Mouse (Mus musculus) gastrocnemius, adult 18-20 months (tissue): ENCODE data around the gene Klrc3. TPM values are rescaled to one million over a fixed set of nuclear protein-coding genes. Genes with fewer than 3 reads are reported as not detected.
"Not testable (repeated sequence)": the region's sequence is repeated elsewhere in the genome, so short reads cannot be mapped to it uniquely, and the experiment has no call there.

Source experiments
- DNase-seq: peaks from one replicate; pipeline ENCODE4 v3.0.0; 2021; ENCODE audit warnings: low spot score
- long read RNA-seq, 2 experiments: library from polyadenylated mRNA; stranded (forward); transcript quantifications; one replicate each; pipeline ENCODE4 v2.0.0; 2021
- microRNA-seq: library from miRNA; unstranded; fragments of <30 nt; microRNA quantifications from one replicate; pipeline ENCODE4 v1.2.0, GENCODE M21; 2021
- total RNA-seq, 2 experiments: library from RNA; stranded (reverse); gene quantifications; 2 replicates each; pipeline ENCODE4 v1.2.3; 2021

The Klrc3 gene
- not detected for total RNA-seq
- long read RNA-seq, experiment 1 = 0 reads
- long read RNA-seq, experiment 2 = 0 reads

DNA sequence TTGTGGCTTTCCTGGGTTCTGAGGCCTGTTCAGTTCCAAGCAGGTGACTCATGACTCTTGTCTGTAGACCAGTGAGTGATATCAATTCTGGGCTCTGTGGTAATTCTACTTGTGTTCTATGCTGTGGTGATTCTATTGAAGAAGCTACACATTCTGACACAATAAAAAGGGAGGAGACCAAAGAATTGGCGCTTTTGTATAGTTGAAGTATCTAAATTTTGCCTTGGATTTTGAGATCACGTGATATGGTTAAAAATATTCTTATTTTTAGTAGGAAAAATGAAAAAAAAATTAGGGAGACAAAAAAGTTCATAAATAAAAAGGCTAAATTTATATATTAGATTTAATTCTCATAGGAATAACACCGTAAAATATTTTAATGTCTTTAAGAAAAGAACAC lies at the start of gene Klrc3:
Gene Klrc3, minus strand, starts transcription at position 101 of the 400 bp plus-strand sequence.
- DNase-seq = not testable (repeated sequence)

DNA sequence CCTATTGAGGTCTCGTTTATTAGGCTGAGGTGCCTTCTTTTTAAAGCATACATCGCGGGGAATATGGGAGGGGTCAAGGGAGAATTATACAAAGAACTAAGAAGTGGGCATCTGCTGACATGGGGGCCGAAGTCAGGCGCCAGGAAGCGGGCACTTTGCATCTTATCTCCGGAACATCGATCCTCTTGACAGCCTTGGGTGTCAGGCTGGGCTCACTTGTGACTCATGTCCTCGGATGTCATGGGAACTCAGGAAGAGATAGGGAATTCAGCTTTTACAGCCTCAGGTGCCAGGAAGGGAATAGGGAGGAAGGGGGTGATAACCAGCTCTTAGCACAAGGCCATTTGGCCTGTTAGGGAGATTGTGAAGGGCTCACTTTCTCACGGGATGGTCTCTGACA lies 48.3 kb upstream of the Klrc3 start:
- DNase-seq = not testable (repeated sequence)

DNA sequence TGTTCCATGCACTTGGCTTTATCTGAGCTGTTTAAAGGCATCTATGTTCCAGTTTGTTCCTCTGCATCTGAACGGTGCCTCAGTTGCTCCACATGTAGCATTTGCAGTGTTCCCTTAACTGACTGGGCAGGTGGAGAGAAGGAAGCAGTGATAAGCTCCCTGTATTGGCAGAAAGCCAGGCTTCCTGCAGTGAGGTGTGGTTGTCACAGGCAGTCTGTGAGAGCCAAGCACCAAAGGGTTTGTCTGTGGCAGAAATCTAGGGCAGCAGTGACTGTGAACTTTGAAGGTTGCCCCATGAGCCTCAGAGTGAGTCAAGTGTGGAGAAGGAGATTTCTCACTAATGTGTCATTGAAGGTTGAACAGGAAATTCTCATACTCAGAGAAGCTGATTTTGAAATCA lies 37.2 kb upstream of the Klrc3 start:
- DNase-seq = no peak

DNA sequence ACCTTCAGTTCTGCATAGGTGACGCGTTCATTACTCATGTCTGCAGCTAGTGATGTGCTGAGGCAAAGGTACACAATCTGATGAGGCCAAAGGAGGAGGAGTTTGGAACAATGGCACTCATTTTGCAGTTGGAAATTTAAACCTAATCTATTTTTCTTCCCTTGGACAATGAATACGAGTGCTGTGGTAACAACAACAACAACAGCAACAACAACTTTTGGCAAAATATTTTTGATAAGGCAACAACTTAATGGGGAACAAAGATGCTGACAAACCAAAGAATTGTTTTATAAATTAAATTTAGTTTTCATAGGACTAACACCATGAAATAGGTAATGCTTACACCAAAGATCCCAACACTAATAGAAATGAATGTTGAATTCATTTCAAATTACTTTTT lies 35.7 kb upstream of the Klrc3 start, which contains the start of gene Klrc1:
Gene Klrc1, minus strand, starts transcription at position 101 of the 400 bp plus-strand sequence.
- no peak for DNase-seq

DNA sequence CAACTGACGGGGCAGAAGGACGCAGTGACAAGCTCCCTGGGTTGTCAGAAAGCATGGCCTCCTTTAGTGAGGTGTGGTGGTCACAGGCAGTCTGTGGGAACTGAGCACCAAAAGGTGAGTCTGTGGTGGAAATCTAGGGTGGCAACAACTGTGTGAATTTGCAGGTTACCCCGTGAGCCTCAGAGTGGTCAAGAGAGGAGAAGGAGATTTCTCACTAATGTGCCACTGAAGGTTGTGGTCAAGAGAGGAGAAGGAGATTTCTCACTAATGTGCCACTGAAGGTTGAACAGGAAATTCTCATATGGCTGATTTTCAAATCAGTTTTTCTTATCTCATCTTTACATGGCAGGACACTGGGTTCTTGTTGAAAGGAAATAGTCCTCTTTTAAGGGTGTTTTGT lies 18.2 kb upstream of the Klrc3 start:
- not testable (repeated sequence) for DNase-seq

DNA sequence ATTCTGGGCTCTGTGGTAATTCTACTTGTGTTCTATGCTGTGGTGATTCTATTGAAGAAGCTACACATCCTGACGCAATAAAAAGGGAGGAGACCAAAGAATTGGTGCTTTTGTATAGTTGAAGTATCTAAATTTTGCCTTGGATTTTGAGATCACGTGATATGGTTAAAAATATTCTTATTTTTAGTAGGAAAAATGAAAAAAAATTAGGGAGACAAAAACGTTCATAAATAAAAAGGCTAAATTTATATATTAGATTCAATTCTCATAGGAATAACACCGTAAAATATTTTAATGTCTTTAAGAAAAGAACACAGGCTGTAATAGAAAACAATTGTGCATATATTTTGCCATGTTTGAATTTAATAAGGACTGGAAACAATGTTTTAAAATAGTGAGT lies 17.5 kb upstream of the Klrc3 start, which contains the start of gene Klrc2:
Gene Klrc2, minus strand, starts transcription at position 101 of the 400 bp plus-strand sequence.
- DNase-seq = not testable (repeated sequence)

DNA sequence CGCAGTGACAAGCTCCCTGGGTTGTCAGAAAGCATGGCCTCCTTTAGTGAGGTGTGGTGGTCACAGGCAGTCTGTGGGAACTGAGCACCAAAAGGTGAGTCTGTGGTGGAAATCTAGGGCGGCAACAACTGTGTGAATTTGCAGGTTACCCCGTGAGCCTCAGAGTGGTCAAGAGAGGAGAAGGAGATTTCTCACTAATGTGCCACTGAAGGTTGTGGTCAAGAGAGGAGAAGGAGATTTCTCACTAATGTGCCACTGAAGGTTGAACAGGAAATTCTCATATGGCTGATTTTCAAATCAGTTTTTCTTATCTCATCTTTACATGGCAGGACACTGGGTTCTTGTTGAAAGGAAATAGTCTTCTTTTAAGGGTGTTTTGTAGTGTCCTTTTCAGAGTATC lies 917 bp upstream of the Klrc3 start:
- not testable (repeated sequence) for DNase-seq

DNA sequence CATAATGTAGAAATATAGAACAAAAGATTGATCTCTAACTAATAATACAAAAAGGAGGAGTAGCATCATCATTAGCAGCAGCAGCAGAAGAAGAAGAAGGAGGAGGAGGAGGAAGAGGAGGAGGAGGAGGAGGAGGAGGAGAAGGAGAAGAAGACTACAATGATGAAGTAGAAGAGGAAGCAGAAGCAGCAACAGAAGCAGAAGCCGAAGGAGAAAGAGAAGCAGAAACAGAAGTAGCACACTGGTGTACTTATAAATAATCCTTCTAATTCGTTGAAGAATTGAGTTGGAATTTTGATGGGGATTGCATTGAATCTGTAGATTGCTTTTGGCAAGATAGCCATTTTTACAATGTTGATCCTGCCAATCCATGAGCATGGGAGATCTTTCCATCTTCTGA lies 12.1 kb downstream of the Klrc3 start:
- DNase-seq = not testable (repeated sequence)

DNA sequence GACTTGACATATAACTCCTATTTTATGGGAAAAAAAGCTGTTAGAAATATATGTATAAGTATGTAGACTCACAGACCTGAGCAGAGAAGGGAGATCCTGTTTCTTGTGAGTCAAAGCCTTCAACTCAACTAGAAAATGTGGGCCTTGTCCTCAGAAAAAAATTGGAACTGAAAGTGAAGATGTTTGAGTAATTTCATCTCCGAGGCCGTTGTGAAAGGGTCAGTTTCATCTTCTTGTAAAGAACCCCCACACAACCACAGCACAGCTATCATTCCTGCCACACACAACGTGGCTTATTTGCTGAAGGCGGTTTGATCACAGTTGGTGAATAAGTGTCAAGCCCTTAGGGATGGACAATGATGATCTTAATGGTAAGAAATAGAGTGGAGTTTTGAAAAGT lies 19.4 kb downstream of the Klrc3 start, which contains the start of gene Klrk1:
Gene Klrk1, minus strand, starts transcription at position 130 of the 400 bp plus-strand sequence.
- no peak for DNase-seq

DNA sequence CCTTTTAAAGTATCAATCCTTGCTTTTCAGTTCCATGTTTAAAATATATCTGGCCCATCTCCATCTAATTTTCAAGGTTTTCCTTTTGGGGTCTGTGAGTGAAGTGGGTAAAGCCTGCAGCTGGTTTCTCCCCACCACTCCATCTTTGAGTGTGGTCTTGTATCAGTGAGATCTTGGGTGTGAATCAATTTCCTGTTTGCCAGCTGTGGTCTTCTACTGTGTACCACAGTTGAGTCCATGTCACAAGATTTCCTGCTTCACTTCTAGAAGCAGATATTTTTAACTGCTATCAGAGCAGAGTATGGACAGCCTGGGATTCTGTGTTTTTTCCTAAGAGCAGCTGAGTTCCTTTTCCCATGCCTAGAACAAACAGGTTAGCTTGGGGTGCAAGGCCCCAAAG lies 34.8 kb downstream of the Klrc3 start:
- no peak for DNase-seq

DNA sequence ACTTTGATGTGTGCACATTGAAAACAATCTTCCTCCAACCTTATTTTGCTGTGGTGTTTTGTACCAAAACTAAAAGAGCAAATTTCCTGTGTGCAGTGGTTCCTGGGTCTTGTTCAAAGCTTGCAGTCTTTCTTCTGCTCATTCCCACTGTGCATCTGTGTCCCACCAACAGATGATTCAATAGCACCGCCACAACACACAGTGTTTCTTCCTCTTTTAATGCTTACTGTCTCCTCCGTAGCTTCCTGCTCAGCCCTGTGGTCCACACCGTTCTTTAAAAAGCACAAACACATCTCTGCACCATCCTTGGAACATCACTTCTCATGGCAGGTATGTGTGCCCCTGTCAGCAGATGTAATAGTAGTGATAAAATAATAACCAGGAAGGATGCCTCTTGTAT lies 51.6 kb downstream of the Klrc3 start, which contains the start of gene Klrd1:
Gene Klrd1, plus strand, starts transcription at position 275 of the 400 bp plus-strand sequence.
- no peak for DNase-seq

Small RNAs within 50 kb of the gene (microRNA-seq; reads per million reads assigned to microRNA genes)
- gene Mir680-1 = not detected

Other genes starting within 250 kb of the Klrc3 start
- gene Clec1b, start 246.0 kb downstream of the Klrc3 start, total RNA-seq = not detected
- gene Clec9a, start 234.5 kb downstream of the Klrc3 start, total RNA-seq = not detected
- 1 to 10 TPM; 1.6 to 1.8 TPM for gene Clec1a, start 191.3 kb downstream of the Klrc3 start, total RNA-seq
- under 1 TPM in 1 of 2 experiments, not detected in 1; 0.31 TPM for gene Olr1, start 136.2 kb downstream of the Klrc3 start, total RNA-seq
- gene Tmem52b, start 130.8 kb downstream of the Klrc3 start, total RNA-seq = not detected
- gene Gabarapl1, start 110.2 kb downstream of the Klrc3 start, total RNA-seq = 100 to 1,000 TPM in 1 of 2 experiments, 10 to 100 TPM in 1; 61.3 to 105 TPM
- not detected for gene Klre1, start 65.4 kb downstream of the Klrc3 start, total RNA-seq
- gene Klrd1, start 51.6 kb downstream of the Klrc3 start, total RNA-seq = not detected
- not detected for gene Klrk1, start 19.5 kb downstream of the Klrc3 start, total RNA-seq
- not detected for gene Klrc2, start 17.4 kb upstream of the Klrc3 start, total RNA-seq
- gene Klrc1, start 35.6 kb upstream of the Klrc3 start, total RNA-seq = not detected
- not detected for gene Klri1, start 73.8 kb upstream of the Klrc3 start, total RNA-seq
- gene Klri2, start 97.1 kb upstream of the Klrc3 start, total RNA-seq = not detected
- gene Gm156, start 140.9 kb upstream of the Klrc3 start, total RNA-seq = not detected
- gene Gm17631, start 219.3 kb upstream of the Klrc3 start, total RNA-seq = not detected
- not detected for gene Klra17, start 233.3 kb upstream of the Klrc3 start, total RNA-seq